Mouse (Mus musculus) retina, embryonic 14.5 days (tissue): Measurements from ENCODE around the gene Tlnrd1.
A peak's percentile ranks its signal among the peaks of the same experiment; 100 is the strongest.

Experiments
- DNase-seq: peaks from one replicate; pipeline ENCODE4 v3.0.0-alpha.2; 2015; ENCODE audit warnings: low spot score

The Tlnrd1 gene

DNA sequence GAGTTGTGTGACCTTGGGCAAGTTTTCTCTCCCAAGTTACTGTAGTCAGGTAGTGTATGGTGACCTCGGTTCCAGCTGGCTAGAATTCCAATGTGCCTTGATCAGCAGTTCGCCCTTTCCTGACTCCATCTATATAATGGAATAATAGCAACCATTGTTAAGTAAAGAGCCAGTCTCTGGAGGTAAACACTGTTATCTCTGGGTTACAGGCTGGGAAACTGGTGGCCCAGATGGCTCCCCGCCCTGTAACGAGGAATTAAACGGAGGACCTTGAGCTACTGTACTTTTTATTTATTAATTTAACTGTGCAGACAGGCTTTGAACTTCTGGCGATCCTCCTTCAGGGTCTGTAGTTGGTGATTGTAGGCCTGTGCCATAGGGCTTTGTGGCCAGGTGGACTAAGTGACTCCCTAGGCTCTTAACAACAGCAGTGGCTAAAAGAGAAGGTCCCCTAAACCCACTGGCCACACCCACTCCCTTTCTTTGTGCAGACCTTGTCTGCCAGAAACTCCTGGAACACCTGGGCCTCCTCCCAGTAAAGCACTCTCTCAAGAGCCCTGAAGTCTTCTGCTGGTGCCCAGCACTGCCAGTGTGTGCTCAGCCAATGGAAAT lies 922 bp upstream of the Tlnrd1 start:
- no peak for DNase-seq

DNA sequence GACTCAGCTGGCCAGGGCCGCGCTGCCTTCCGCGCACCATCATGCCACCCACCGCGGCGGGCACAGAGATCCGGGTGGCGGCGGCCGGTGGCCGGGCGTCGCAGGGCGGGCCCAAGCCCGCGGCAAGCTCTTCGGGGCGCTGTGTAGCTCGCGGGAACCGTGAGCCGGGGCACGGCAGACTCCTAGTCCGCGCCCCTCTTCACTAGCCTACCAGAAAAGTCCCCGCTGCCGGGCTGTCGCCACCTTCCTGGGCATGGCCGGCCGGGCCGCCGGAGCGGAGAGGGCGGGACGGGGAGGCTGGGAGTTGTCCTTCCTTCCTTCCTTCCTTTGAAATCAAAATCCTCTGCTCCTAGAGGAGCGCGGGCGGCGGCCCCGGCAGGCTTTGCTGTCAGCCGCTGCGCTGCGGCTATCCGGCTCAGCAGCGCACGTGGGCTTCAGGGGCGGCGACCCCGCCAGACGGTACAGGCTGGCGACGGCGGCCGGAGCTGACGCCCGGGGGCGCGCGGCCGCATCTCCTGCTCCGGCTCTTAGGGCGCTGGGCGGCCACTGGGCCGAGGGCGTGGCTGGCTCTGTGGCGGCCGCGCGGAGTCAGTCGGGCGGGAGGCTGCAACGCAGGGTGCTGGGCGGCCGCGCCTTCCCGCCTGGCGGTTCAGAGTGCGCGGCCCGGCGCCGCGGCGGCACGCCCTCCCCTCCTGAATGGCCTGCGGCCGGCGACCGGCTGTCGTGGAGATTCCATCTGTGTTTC lies 657 bp downstream of the Tlnrd1 start:
- DNase-seq = peak; percentile 79

DNA sequence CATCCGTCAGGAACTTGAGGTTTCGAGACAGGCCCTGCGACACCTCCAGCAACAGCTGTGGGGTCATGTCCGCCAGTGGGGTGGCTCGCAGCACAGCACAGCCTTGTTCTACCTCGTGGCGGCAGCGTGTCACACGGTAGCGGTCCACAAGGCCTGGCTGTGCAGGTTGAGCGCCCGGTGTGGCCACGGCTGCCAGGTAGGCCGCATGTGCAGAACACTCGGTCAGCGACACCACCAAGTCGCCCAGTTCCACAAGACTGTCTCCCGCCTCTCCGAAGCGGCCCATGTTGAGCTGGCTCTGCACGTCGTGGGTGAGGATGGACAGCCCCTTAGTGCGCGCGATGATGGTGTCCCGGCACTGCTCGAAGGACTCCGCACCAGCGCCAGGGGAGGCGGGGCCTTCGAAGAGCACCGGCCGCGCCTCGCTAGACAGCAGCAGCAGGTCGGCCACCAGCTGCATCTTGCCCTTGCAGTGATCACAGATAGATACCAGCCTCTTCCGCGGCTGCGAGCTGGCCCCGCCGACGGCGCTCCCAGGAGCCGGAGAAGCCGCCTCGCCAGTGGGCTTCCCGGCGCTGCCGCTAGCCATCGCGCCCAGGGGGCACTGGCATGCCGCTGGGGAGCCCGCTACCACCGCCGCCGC lies 1.4 kb downstream of the Tlnrd1 start:
- peak; percentile 46 for DNase-seq

DNA sequence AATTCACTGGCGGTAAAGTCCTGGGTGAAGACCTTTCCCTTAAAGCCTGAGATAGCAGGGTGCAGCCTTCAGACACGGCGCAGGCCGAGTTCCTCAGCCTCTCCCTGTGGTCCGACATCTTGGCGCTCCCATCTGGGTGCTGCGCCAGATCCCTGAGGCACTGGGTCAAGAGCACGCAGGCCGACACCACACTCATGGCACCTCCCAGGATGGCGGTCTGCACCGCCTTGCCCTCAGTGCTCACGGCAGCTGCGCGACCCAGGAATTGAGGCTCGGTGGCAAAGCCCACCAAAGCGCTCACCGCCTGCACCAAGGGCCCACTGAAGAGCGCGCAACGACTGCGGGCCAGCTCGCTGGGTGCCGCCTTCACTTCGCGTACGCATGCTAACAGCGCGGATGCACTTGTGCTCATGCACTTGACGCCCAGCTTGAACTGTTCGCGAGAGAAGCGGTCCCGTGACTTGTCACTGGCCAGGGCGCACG lies 1.9 kb downstream of the Tlnrd1 start:
- DNase-seq = no peak

DNA sequence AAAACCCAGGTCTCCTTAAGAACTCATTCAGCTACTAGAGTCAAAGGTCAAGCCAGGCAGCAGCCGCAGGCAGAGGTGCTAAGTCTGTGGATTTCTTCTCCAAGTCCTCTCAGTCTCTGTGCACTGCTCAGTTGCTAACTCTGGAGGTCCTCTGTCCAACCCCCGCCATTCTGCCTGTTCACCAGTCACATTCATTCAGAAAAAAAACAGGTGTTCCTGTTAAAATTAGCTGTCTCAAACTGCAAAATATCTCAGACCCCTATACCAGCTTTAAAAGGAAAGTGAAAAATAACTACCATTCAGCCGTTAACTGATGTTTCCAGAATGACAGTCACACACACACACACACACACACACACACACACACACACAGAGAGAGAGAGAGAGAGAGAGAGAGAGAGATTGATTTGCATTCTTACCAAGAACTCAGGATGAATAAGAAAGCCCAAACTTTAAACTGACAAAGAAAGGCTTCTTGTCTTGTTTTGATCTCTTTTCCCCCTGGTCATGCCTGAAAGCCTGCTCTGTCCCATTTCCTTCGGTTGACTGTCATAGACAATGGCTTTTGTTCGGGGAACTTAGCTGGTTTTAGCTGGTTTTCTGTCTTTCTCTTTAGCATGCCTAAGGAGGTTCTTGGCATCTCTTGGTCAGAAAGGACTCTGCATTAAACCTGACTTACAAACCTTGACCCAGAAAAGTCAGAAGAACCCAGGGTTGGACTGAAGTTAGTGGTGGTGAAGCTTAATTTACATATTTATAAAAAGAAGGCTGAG lies 5.2 kb downstream of the Tlnrd1 start:
- DNase-seq = peak; percentile 68

DNA sequence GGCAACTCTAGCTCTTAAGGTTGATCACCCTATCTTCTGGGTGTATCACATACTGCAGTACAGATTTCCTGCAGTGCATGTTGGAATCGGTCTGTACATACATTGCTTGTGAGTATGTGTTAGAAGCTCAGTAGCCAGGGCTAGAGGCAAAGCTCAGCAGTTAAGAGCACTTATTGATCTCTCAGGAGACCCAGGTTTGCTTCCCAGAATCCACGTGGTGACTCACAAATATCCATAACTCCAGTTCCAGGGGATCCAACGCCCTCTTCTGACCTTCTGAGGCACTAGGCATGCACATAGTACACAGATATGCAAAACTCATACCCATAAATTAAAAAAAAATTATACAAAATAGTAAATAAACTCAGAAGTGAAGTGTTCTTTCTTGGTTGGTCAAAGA lies 7.0 kb downstream of the Tlnrd1 start:
- no peak for DNase-seq

DNA sequence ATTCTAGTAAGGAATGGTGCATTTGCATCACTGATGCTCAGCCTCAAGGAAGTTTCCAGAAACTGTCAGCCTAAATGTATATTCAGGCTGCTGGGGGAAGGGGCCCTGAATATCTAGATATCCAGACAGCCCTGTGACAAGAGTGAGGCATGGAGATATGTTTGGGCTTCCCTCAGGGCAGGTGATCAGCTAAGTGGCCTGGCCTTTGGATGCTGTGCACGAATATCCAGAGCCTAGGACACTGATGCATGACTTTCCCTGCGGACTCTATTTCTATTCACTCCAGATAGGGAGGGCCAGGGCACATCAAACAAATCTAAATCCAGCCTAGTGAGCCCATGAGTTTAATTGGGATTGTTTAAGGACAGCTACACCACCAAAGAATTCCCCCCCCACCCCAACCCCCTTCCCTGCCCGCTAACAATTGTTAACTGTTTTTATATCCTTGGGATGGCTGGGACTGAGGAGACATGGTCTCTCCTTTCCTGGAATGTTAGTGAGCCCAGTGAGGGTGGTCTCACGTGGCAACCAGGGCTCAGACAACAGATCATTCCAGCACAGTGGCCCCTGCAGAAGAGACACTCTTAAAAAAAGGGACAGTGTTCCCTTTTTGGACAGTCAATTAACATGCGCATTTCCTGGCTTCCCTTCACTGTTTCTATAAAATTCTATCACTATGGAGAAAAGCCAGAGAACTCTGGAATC lies 14.1 kb downstream of the Tlnrd1 start:
- DNase-seq = no peak

DNA sequence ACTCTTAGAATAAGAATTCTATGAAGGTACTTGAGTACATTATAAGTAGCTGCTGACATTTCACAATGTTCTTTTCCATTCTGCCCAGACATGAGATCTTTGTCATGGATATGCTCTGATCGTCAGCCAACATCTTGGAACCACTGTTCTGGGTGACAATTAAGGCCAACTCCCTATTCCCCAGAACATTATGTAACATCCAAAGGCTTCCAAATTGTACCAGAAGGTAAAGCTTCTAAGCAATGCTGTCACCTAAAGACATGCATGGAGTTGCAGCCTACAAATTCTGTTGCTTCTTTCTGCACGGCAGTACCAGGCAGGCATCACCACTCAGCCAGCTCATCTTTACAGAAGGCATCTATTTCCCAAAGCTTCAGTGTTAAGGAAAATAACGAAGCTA lies 15.9 kb downstream of the Tlnrd1 start:
- DNase-seq = no peak

DNA sequence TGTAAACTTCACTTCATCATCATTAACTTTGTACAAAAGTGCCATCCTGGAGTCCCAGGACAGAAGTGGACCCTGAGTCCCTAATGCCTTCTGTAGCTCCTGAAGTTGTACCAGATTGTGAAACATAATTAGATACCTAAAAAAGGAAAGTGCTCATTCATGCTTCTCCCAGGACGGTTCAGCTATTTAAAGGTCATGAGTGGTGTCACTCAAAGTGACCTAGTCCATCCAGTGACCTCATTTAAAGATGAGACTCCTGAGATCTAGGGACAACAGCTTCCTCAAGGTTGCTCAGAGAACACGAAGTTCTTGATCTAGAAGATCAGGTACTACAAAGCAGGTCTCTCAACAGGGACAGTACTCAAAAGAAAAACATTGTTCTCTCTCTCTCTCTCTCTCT lies 20.6 kb downstream of the Tlnrd1 start:
- DNase-seq = no peak

DNA sequence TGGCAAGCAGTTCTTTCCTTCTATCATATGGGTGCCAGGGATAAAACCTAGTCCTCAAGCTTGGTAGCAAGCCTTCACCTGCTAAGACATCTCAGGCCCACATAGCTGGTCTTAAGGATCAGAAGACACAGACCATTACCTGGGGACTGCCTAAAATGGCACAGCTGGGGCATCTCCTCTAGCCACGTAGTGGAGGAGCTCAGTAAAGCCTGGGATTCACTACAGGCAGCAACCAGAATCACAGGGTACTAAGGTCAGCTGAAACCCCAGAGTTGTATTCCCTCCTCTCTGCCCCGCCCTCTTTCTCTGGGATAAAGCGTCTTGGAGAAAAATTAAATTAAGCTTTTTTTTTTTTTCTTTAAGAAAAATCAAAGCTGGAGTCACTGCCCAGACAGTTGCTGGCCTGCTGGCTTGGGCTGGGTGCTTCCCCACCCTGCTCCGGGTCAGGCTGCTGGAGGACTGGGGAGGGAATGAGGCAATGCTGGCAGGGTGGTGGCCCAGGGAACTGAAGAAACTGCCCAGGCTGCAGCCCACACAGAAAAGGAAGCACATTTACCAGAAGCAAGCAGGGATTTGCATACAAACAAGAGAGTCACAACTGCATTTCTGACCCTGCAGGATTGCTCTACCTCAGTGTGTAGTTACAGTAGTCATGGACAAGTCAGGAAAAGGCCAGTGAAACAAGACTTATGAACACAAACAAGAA lies 24.6 kb downstream of the Tlnrd1 start:
- DNase-seq = no peak

DNA sequence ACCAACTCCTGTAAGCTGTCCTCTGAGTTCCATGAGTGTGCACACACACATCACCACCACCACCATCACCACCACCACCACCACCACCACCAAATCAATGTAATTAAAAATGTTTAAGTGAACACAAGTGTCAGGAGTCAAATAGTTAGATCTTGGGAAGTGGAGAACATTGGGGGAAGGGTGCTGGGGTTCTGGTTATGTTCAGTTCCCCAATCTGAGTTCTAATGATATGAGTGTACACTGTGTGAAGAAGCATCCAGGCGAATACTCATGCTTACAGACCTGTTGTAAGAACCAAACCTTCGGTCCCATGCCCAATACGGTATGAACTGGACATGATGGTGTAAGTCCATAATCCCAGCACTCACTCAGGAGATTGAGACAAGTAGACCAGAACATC lies 26.2 kb downstream of the Tlnrd1 start:
- no peak for DNase-seq

DNA sequence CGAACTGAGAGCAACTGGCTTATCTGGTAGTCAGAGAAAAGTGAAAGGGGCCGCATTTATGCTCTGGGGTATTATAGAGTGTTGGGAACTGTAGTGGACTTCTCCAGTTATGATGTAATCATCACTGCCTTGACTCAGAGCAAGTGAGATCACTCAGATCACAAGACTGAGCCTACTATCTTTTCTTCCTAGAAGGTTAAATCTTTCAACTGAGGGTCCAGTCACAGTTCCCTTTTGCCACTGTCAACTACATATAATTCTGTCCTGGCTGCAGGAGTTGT lies 27.0 kb downstream of the Tlnrd1 start:
- DNase-seq = no peak

DNA sequence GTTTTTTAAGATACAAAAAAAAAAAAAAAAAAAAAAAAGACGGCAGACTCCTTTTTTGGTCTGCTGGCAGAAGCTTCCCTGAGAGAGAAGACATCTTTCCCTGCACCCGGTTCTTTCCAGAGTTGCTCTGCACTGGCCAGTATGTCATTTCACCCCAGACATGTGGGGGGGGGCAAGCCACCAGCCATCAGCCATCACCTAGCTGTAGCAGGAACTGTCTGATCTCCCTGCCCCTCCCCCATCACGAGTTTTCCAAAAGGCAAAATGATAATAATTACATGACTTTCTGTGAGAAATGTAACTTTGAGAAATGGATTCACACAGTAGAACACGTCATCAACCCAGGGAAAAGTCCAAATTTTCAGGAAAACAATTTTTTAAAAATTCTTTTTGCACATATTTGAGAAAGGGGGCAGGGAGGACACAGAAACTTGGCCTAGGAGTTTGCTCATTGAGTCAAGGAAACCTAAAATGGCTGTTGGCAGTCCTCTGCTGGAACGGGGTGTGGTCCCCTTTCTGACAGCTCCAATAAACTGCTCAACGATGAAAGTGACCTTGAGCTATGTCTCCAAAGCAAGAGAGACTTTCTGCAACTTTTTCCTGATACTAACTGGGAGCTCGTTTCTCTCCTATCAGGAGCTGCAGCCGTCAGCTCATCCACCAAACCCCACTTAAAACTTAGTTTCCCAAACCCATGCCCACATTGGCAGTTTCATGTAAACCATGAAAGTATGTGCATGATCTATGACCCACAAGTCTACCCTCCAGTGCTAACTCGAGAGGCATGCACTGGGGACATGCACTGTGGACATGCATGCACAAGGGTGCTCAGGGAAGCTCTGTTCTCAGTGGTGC lies 27.5 kb downstream of the Tlnrd1 start:
- DNase-seq = no peak

DNA sequence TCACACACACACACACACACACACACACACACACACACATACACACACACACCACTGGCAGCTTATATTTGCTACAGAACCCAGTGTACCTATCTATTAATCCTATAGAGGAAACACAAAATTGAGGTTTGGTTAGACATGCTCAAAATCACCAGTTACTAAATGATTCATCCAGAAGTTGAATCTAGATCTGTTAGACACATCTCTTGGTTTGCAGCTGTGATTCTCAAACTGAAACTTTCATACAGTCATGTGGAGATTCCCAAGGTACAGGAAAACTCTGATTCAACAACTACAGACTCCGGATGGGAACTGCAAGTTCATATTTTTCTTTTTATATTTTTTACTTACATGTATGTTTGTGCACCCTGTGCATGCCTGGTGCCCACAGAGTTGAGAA lies 28.9 kb downstream of the Tlnrd1 start:
- no peak for DNase-seq

DNA sequence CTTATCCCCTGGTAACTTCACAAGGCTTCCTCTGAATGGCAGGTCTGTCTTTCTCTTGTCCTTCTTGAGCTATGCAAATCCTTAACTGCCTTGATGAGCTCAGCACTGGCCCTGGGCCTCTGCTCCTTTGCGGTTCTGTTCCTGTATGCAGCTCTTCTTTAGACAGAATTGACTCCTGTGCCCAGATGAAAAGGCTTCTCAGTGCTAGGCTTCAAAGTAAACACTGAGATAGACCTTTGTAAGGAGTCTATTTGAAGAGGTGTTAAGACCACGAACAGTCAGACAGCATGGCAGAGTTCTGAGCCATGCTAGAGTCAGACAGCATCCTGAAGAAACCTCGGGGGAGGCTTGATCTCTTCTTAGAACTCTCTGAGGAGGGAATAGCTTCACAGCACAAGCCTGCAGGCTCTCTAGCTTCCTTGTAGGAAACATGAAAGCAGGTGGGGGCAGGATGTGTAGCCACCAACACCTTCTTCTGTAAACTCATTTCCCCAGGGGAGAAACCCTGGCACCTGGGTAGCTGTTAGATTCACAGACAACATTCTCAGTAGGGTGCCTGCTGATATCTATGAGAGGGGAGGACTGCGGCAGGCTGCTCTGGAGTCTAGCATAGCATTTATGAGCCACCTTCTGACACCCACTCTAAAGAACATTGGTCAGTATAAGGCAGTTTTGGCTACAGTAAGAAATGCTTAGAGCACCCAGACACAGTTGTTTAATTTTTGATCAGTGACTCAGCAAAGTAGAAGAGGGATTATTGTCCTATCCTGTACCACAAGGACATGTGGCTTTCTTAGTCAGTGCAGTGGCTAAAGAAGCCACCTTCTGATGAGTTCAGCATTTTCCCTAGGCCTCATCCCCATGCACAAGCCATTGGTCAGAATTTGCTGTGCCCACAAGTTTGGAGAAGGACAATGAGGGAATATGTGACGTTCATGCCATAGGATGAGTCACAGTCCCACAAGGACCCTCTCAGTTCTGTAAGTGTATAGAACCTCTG lies 31.4 kb downstream of the Tlnrd1 start:
- DNase-seq = no peak

DNA sequence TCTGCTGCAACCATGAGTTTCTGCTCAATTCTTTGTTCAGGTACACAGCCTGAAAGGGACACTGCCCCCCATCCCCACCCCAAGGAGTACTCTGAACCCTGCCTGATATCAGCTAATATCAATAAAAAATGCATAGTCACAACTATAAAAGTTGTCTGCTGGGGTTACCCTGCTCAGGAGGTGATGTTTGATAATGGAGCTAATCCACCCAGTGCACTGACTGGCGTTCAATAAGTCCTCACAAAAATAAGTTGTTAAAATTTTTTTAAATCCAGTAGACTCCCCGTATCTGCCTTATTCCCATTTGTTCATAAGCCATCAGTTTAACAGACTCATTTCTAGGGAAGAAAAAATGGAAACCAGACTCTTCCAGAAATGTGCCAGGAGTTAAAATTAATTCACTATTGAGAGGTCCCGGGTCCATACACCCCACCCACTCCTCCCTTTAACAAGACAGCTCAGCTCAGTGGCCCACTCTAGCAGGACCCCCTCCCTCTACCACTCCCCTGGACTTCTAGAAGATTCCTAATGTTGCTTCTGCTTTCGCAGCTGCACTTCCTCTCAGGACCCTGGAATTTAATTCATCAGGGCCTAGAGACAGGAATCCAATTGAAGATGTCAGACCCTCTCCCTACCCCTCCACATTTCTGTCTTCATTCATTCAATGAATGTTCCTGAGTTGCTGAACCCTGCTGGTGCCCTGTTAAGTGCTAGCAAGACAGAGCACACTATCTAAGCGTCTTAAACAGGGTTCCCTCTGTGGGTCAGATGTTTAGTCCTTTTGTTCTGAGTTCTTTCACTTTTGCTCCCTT lies 32.3 kb downstream of the Tlnrd1 start:
- DNase-seq = no peak

DNA sequence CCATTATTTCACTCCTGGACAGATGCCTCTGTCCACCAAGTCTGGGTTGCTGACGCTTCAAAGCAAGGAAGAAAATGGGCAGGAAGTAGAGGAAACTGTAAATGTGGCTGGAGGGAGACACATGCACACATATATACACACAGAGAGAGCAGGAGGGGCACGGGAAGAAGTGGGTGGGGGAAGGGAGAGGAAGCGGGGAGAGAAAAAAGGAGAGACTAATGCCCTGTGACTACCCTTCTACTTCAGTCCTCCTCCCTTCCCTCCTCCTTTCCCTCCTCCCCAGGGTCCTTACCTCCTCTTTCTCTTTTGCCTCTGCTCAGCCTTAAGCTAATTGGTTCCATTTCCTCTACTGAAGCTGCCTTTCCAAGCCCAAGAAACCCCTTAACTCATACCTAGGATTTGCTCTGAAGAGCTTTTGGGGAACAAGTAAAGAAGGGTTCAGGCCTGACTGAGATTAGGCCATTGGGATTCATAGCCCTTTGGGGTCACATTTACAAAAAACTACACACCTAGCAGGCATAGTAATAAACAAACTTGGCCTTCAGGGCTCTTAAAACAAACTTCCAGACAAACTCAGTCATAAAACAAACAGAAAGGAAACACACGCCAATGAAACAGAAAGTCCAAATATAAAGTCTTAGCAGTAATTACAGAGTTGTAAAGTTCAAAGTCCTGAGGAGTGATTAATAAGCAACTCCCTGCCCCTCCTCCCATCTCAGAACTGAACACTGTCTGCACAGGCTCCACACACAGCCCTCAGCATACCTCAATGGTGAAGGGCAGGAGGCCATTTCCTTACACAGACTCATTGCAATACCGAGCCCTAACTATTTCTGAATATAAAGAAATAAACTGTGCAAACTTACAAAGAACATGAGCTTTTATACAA lies 36.7 kb downstream of the Tlnrd1 start:
- DNase-seq = no peak
